Mouse (Mus musculus) forebrain, embryonic 11.5 days (tissue): Measurements from ENCODE around the gene Spred2. TPM values are rescaled to one million over a fixed set of nuclear protein-coding genes. Genes with fewer than 3 reads are reported as not detected.

Experiments
- ATAC-seq: fragments of 200-750 bp; cut with Nextera tagmentation; replicated peaks from 2 replicates; pipeline ENCODE4 v1.8.0; 2017; ENCODE audit warnings: moderate TSS enrichment; ENCODE audit not compliant: low FRiP score
- DNase-seq: peaks from one replicate; pipeline ENCODE4 v3.0.0-alpha.2; 2017; ENCODE audit warnings: low spot score
- H3K27ac ChIP-seq: fragments of 300-500 bp; sonication (generic); 2 replicates; pipeline ENCODE4 v1.5.1; 2014; ENCODE audit warnings: low read depth, low read length
- H3K27me3 ChIP-seq: fragments of 300-500 bp; sonication (generic); 2 replicates; pipeline ENCODE4 v1.6.1; 2014; ENCODE audit warnings: mild to moderate bottlenecking, low read length, mixed read lengths; ENCODE audit not compliant: control insufficient read depth, insufficient read depth
- H3K36me3 ChIP-seq: fragments of 300-500 bp; sonication (generic); 2 replicates; pipeline ENCODE4 v1.6.1; 2014; ENCODE audit warnings: mild to moderate bottlenecking, low read length, moderate library complexity, mixed read lengths; ENCODE audit not compliant: control insufficient read depth, insufficient read depth
- H3K4me1 ChIP-seq: fragments of 300-500 bp; sonication (generic); replicated peaks from 2 replicates; pipeline ENCODE4 v1.6.1; 2014; ENCODE audit warnings: low read length, mixed read lengths; ENCODE audit not compliant: control insufficient read depth, insufficient read depth
- H3K4me2 ChIP-seq: fragments of 300-500 bp; sonication (generic); 2 replicates; pipeline ENCODE4 v1.6.1; 2014; ENCODE audit warnings: low read depth, mild to moderate bottlenecking, low read length, moderate library complexity, mixed read lengths; ENCODE audit not compliant: severe bottlenecking
- H3K4me3 ChIP-seq: fragments of 300-500 bp; sonication (generic); 2 replicates; pipeline ENCODE4 v1.5.1; 2014; ENCODE audit warnings: low read depth, low read length
- H3K9ac ChIP-seq: fragments of 300-500 bp; sonication (generic); 2 replicates; pipeline ENCODE4 v1.6.1; 2014; ENCODE audit warnings: low read length
- H3K9me3 ChIP-seq: fragments of 300-500 bp; sonication (generic); 2 replicates; pipeline ENCODE4 v1.6.1; 2016; ENCODE audit warnings: low read length, mixed read lengths; ENCODE audit not compliant: control insufficient read depth
- WGBS: fragments of 180-500 bp; shearing (Covaris S2); extraction: QIAGEN DNeasy Blood & Tissue Kit; methylation state at CpG from one replicate; pipeline ENCODE4 v1.1.7; 2014; 5-methylcytosine and 5-hydroxymethylcytosine counted together
- polyA plus RNA-seq: library from polyadenylated mRNA; unstranded; fragments of >200 nt; fragmentation: Nextera tagmentation; extraction: Ambion mirVana; gene quantifications from 2 replicates; pipeline ENCODE4 v1.2.1, GENCODE M21; 2014

Gene Spred2
- polyA plus RNA-seq, 1 experiment from 2014 or later: 7.7 TPM

DNA sequence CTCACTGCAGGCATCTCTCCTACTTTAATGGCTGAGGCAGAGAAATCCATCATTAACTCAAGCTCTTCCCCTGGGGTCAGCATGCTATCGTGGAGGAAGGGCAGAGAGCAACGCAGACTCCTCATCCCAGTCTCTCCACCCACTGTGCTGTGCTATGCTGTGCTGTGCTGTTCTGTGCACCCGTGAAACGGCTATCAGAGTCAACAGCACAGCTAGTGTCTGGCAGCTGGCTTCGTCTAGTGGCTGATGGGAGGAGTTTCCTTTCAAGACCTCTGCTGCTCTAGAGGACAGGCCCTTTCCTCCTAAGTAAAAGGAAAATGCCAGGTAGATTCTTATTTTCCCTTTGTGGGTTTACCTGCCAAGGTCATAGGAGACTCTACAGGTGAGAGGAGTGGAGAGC is 38.6 kb downstream of the Spred2 start:
- H3K9ac ChIP-seq: no peak overlapping the region
- H3K4me3 ChIP-seq: no peak overlapping the region
- no peaks in the 10 kb centered on the region for H3K4me1 ChIP-seq
- ATAC-seq (no peak), DNase-seq (no peak)
- no peaks in the 10 kb centered on the region for H3K27me3 ChIP-seq
- H3K4me2 ChIP-seq: no peak overlapping the region
- H3K27ac ChIP-seq: no peak overlapping the region
- no peaks in the 10 kb centered on the region for H3K9me3 ChIP-seq
- WGBS: 70% methylated on average over 5 of the region's 5 CpGs
- no peaks in the 10 kb centered on the region for H3K36me3 ChIP-seq

DNA sequence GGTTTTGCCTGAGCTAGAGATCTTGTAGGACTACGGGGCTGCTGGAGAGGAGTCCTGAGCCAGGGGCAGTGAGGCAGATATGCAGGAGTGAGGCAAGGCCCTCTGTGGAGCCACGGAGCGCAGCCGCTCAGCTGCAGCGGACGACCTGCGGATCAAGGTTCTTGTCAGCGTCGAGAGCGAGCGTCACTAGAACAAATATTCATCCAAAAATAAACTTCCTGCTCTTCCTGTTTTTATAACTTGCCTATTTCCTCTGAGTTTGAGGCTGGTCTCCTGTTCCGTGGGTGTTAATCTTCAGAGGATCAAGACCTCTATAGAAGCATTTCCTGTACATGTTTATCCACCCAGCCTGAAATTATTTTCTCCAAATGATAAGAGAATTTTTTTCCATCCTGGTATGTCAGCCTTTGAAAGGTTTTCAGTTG is 39.6 kb downstream of the Spred2 start:
- no peak overlapping the region for H3K27ac ChIP-seq
- no peaks in the 10 kb centered on the region for H3K4me1 ChIP-seq
- H3K36me3 ChIP-seq: no peaks in the 10 kb centered on the region
- no peak overlapping the region for H3K4me3 ChIP-seq
- no peaks in the 10 kb centered on the region for H3K9me3 ChIP-seq
- DNase-seq (no peak), ATAC-seq (no peak)
- no peak overlapping the region for H3K9ac ChIP-seq
- no peaks in the 10 kb centered on the region for H3K27me3 ChIP-seq
- no peak overlapping the region for H3K4me2 ChIP-seq
- 88% methylated on average over 12 of the region's 12 CpGs for WGBS

DNA sequence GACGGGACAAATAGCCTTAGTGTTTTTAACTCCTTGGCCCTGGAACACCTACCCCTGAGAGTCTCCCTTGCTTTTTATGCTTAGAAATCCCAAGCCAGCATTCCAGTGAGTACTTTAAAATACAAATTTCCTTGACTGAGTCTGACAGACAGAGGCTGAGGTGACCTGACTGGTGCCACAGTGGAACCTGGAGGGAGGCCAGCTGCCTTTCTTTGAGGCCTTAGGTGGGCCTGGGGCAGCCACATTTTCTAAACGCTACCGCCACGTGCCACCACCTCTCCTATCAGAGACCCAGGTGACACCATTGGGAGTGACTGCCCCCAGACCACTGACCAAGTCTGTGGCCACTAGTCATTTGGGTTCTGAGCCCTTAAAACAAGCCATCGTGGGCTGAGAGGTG is 40.2 kb downstream of the Spred2 start:
- Histone ChIP-seq H3K27me3 (no peaks in the 10 kb centered on the region), H3K36me3 (no peaks in the 10 kb centered on the region), H3K27ac (no peak overlapping the region), H3K9me3 (no peaks in the 10 kb centered on the region), H3K4me3 (no peak overlapping the region), H3K4me1 (no peaks in the 10 kb centered on the region), H3K9ac (no peak overlapping the region), H3K4me2 (no peak overlapping the region)
- WGBS: 90% methylated on average over 5 of the region's 5 CpGs
- ATAC-seq (no peak), DNase-seq (no peak)

DNA sequence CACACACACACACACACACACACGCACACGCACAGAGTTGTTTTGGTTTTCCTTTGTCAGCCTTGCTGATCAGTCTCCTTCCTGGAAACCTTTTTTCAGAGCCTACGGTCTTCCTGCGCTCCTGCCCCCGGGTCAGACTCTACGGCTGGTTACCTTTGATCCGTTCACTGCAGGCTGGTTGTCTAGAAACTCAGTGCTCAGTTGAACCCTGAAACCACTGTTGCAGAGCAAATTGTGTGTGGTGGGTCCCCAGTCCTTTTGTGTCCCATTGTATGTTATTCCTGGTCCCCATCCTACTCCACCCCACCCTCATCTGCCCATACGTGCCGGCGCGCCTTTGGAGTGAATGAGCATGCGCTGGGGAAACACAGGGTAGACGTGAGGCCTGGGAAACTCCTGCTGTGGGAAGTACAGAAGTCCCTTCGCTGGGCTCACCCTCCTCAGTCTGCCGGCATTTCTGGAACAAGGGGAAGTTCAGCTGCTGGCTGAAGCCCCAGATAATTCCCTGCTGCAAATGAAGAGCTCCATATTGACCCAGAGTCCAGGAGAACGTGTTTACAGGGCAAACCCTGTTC is 40.9 kb downstream of the Spred2 start:
- DNase-seq (no peak), ATAC-seq (no peak)
- H3K4me1 ChIP-seq: no peaks in the 10 kb centered on the region
- H3K27me3 ChIP-seq: no peaks in the 10 kb centered on the region
- H3K4me2 ChIP-seq: no peak overlapping the region
- 74% methylated on average over 16 of the region's 16 CpGs for WGBS
- no peak overlapping the region for H3K27ac ChIP-seq
- no peak overlapping the region for H3K4me3 ChIP-seq
- no peaks in the 10 kb centered on the region for H3K9me3 ChIP-seq
- H3K9ac ChIP-seq: no peak overlapping the region
- no peaks in the 10 kb centered on the region for H3K36me3 ChIP-seq

DNA sequence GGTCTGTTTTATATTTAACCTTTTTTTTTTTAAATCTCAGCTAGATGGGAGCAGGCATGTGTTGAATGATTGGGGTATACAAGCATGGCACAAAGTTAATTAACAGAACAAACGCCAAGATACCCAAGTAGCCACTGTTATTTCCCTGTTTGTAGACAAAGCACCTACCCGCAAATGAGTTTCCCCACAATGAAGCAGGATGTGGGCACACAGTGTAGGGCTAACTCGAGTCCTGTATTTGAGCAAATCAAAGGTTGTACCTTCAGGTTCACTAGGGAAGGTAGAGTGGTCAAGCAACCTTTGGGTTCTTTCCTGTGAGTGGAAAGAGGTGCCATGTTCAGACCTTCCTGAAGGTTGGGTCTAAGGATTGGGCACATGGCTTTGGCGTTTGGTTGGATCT is 41.5 kb downstream of the Spred2 start:
- Histone ChIP-seq H3K9ac (no peak overlapping the region), H3K27ac (no peak overlapping the region), H3K27me3 (no peaks in the 10 kb centered on the region)

DNA sequence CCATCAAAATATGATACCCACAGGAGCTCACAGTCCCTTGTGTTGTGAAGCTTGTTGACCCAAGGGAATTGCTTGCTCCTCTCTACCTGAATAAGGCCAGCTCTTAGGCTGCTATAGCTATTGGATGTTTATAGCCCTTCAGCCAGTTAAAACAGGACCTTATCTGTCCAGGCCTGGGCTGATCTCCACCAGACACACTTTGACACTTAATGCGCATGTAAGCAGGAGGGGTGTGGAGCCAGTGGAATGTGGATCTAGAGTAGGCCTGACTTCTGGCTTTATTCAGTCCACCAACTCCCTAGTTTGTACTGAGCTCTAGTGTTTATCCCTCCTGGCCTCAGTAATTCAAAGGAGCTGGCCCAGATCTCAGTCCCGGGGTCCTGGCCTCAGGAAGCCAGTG is 42.1 kb downstream of the Spred2 start:
- Histone ChIP-seq H3K36me3 (no peaks in the 10 kb centered on the region), H3K4me1 (no peaks in the 10 kb centered on the region), H3K9me3 (no peaks in the 10 kb centered on the region), H3K9ac (no peak overlapping the region), H3K4me3 (no peak overlapping the region), H3K27ac (no peak overlapping the region), H3K4me2 (no peak overlapping the region), H3K27me3 (no peaks in the 10 kb centered on the region)
- DNase-seq: no peak
- 85% methylated on average over 2 of the region's 2 CpGs for WGBS
- ATAC-seq: no peak

More for the DNA sequence above, 41.5 kb downstream of the Spred2 start:
- H3K4me3 ChIP-seq: no peak overlapping the region
- 87% methylated on average over 4 of the region's 4 CpGs for WGBS
- H3K9me3 ChIP-seq: no peaks in the 10 kb centered on the region
- ATAC-seq (no peak), DNase-seq (no peak)
- H3K4me1 ChIP-seq: no peaks in the 10 kb centered on the region
- H3K4me2 ChIP-seq: no peak overlapping the region
- H3K36me3 ChIP-seq: no peaks in the 10 kb centered on the region

DNA sequence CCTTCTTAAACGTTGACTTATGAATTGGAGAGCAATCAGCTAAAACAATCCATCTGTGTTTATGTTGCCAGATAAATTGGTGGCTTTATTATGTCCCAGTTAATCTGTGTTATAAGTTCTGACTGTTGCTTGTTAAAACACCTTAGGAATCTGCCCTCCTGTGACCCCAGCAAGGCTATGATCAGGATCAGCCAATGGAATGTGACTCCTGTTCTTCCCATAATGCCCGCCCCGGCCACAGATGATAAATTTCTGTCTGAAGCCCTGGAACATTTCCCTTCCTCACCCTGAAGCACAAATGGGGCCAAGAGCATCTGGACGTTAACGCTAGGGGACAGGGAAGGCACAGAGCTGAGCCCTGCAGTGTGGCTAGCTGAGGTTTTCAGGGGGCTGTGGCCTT is 45.4 kb downstream of the Spred2 start:
- no peaks in the 10 kb centered on the region for H3K4me1 ChIP-seq
- WGBS: 69% methylated on average over 5 of the region's 5 CpGs

DNA sequence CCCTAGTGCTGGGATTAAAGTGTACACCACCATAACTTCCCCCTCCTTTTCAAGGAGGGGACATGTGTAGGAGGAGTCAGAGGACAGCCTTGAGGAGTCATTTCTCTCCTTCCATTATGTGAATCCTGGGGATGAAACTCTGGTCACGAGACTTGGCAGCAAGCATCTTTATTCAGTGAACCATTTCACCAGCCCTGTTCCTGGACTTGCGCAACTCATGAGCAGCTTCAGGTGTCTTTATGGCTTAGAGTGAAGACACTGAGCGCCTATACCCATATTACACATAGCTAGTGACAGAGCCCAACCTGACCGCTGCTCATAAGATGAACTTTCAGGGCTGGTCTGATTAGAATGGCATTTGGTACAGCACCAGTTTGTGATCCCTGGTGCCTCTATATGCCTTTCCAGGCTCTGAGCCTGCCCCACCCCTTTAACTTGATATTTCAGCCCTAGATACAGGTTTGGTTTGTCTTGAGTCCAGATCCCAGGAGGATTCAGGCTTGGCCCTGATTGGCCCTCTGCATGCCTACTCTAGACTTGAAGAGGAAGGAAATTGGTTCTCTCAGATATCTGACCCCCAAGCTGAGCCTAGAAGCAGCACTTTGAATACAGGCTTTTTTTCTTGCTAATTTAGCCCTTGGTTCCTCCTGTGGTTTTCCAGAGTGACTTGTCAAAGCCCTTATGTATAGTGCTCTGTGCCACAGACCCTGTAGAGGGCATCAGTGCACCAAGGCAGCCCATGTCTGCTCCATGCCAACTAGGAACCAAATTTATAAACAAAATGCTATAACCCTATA is 48.0 kb downstream of the Spred2 start:
- Histone ChIP-seq H3K4me2 (no peak overlapping the region), H3K4me1 (no peaks in the 10 kb centered on the region), H3K9me3 (no peaks in the 10 kb centered on the region), H3K9ac (no peak overlapping the region), H3K27me3 (no peaks in the 10 kb centered on the region), H3K4me3 (no peak overlapping the region), H3K36me3 (no peaks in the 10 kb centered on the region), H3K27ac (no peak overlapping the region)
- no peak for ATAC-seq
- DNase-seq: no peak
- WGBS: 94% methylated on average over 4 of the region's 4 CpGs

More for the DNA sequence above, 45.4 kb downstream of the Spred2 start:
- no peaks in the 10 kb centered on the region for H3K36me3 ChIP-seq
- H3K4me2 ChIP-seq: no peak overlapping the region
- no peak overlapping the region for H3K9ac ChIP-seq
- no peak for DNase-seq
- H3K27ac ChIP-seq: no peak overlapping the region
- no peaks in the 10 kb centered on the region for H3K27me3 ChIP-seq
- no peak overlapping the region for H3K4me3 ChIP-seq
- no peaks in the 10 kb centered on the region for H3K9me3 ChIP-seq
- no peak for ATAC-seq
